Mouse (Mus musculus) lung, postnatal 4 days (tissue): ENCODE results near the gene Map4k2.

Experiments
- DNase-seq, 2 experiments: peaks; one replicate each; pipeline ENCODE4 v3.0.0; 2021

Gene Map4k2

DNA sequence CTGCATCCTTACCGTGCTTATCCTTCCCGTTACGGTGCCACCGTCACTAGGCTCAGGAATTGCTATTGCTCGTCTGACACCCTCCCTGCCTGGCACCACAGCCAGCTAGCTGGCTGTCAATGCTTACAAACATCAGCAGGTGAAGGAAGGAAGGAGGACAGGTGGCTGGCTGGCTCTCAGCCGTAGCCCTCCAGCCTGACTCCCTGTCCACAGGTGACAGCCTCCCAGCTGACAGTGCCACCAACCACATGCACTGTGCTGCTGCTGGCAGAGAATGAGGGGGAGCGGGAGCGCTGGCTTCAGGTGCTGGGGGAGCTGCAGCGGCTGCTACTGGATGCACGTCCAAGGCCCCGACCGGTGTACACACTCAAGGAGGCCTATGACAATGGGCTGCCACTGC lies 22.8 kb upstream of the Map4k2 start:
- DNase-seq, result no peak

GRCm38 (mm10) chr19:6321358-6321757 lies 19.6 kb upstream of the Map4k2 start:
- no peak for DNase-seq

GRCm38 (mm10) chr19:6321786-6322621 lies 18.9 kb upstream of the Map4k2 start:
- DNase-seq, result peak; percentile 63 to 89

DNA sequence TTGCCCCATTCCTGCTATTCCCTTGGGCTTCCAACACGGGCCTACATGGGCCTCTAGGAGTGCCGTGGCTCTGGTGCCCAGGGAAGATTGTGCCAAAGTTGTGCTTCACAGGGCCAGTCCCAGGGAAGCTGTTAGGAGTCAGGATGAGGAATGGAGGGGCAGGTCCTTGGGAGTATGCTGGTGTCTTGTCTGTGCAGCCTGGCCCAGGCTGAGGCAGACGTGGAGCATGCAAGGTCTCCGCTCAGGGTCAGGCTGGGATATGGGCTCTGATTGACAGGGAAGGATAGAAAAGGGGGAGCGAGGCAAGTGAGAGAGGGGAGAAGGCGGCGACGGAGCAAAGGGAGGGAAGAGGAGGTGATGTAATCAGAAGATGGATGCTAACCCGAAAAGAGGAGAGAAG lies 16.2 kb upstream of the Map4k2 start:
- DNase-seq, result no peak

DNA sequence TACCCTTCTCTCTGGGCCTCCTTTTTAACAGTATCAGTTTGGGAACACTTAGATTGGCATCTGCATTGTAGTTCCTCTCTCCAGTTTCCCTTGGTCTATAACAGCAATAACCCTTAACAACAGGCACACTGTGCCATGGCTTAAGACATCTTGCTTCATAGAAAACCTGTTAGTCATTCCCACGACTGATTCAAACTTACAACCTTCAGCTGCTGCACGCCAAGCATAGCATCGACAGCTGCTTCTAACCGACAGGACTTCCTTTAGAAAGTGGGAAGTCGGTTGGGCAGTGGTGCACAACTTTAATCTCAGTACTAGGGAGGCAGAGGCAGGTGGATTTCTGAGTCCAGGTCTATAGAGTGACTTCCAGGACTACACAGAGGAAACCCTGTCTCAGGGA lies 9.8 kb upstream of the Map4k2 start:
- no peak for DNase-seq

DNA sequence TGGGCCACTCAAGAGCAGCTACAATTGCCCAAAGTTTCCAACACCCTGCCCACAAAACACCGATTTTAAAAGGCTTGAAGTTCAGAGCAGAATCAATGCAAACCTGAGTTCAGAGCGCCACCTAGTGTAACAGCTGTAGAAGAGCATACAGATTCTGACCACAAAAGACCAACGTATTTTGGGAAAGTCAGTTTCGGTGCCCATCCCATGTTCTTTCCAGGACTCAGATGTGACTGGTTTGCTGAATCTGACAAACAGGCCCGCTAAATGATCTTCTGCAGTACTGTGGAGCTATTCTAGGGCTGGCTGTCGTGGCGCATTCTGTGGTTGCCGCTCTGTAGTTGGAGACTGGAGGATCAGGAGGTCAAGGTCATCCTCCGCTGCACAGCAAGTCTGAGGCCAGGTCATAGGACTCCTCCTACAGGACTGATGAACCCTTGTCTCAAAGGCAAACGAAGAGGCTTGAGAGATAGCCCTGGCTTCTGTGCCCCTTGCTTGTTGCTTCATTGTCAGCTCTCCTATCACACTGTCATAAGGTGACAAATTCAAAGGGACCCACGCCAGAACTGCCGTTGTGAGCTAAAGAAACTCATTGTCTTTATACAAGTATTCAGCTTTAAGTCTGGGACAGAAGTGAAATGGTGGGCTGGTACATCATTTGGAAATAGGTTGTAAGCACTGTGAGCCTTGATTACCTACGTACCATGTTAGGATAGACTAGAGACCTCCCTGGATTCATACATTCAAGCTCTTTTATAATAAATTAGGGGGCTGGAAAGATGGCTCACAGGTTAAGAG lies 9.0 kb upstream of the Map4k2 start:
- DNase-seq, result peak in 1 of 2 experiments; percentile 79

- DNase-seq, result no peak
These were observed 7.0 kb upstream of the Map4k2 start for GRCm38 (mm10) chr19:6333761-6334595.

DNA sequence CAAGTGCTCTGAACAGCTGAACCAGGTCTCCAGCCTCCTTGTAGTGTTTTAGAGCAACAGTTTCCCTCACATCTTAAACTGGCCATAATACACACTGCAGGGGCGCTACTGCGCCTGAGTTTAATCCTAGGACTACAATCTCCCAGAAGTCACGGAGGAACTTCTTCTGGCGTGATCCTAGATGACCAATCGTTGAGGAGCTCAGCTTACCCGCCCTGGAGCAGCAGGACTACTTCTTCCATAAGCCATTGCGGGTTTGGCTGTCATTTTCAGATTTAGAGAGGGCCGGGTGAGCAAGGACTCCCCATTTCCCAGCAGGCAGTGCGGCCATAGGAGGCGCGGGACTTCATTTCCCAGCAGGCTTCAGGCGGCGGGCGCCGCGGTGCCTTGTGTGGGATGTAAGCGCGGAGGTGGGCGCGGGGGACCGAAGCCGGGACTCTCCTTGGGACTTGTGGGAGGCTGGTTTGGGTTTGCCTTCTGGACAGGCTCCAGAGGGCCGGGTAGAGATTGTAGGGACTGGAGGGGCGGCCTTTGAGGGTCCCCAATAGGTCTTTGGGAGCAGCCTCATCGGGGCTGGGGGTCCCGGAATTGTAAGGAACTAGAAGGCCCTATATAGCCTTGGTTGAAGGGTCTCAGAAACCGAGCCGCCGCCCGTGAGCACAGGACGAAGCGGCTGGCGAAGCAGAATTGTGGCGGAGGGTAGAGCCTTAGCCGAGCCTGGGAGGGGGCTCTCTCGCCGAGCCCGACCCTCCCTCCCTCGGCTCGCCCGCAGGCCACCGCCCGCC lies 6.1 kb upstream of the Map4k2 start, which contains the start of gene Men1:
TSS of gene Men1 (plus strand) at position 307 of the 785 bp plus-strand sequence.
- DNase-seq, result peak; percentile 94 to 96

DNA sequence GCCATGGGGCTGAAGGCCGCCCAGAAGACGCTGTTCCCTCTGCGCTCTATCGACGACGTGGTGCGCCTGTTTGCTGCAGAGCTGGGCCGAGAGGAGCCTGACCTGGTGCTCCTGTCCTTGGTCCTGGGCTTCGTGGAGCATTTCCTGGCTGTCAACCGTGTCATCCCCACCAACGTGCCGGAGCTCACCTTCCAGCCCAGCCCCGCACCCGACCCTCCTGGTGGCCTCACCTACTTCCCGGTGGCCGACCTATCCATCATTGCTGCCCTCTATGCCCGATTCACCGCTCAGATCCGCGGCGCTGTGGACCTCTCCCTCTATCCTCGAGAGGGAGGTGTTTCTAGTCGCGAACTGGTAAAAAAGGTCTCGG lies 5.5 kb upstream of the Map4k2 start:
- DNase-seq, result peak; percentile 33 to 45

DNA sequence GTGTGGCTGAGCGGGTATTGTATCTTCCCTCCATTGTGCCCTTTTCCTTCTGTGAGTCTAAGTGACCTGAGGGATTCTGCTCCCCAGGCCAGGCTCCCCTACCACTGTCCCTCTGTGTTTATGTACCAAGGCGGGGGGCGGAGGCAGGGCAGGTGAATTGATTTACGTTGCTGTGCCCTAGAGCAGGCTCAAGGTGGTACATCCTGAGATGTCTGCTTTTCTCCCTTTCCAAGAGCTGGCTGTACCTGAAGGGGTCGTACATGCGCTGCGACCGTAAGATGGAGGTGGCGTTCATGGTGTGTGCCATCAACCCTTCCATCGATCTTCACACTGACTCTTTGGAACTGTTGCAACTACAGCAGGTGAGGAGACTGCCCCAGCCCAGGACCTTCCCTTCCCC lies 4.0 kb upstream of the Map4k2 start:
- no peak for DNase-seq

DNA sequence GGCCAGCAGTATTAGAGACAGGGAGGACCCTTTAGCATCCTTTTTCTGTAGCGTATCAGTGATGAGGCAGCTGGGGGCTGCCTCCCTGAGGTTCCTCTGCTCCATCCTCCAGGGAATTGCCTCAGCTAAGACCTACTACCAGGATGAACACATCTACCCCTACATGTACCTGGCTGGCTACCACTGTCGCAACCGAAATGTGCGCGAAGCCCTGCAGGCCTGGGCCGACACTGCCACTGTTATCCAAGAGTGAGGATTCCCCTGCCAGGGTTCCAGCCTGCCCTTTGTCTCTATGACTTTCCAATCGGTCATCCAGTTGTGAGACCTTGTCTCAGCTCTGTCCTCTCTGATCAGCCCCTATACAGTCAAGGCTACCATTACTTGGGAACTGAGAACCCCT lies 2.8 kb upstream of the Map4k2 start:
- DNase-seq, result no peak

DNA sequence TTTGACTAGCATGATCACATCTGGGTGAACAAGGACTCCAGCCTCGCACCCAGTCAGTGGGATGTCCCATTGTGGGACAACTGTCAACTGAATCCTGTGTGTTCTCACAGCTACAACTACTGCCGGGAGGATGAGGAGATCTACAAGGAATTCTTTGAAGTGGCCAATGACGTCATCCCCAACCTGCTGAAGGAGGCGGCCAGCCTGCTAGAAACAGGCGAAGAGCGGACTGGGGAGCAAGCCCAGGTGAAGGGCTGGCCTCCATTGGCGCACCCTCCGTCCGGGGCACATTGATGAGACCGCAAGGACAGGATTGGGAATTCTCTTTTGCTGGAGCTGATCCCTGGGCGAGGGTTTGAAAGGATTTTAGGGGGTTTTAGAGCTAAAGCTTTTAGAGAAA lies 2.2 kb upstream of the Map4k2 start:
- no peak for DNase-seq

DNA sequence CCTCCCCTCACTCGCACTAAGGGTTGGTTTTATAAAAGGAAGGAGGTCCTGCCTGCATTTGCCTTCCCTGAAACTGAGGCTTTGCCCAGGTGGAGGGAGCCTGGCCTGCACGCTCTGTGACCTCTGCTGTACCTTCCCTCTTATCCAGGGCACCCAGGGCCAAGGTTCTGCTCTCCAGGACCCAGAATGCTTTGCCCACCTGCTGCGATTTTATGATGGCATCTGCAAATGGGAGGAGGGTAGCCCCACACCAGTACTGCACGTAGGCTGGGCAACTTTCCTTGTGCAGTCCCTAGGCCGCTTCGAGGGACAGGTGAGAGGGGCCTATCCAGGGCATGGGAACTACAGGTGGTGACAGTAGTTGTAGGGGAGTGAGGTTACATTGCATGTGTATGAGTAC lies 1.7 kb upstream of the Map4k2 start:
- no peak for DNase-seq

- peak; percentile 78 to 80 for DNase-seq
These were observed 938 bp upstream of the Map4k2 start for GRCm38 (mm10) chr19:6339890-6340504.

- DNase-seq, result peak in 1 of 2 experiments; percentile 20
These were observed 630 bp downstream of the Map4k2 start for GRCm38 (mm10) chr19:6341453-6342077.

GRCm38 (mm10) chr19:6342276-6342933 lies 1.5 kb downstream of the Map4k2 start:
- DNase-seq, result peak; percentile 29 to 58

- DNase-seq, result peak in 1 of 2 experiments; percentile 30
These were observed 2.4 kb downstream of the Map4k2 start for GRCm38 (mm10) chr19:6343066-6343925.

GRCm38 (mm10) chr19:6343996-6344395 lies 3.1 kb downstream of the Map4k2 start:
- DNase-seq, result no peak

- no peak for DNase-seq
These were observed 5.1 kb downstream of the Map4k2 start for GRCm38 (mm10) chr19:6346023-6346422.

DNA sequence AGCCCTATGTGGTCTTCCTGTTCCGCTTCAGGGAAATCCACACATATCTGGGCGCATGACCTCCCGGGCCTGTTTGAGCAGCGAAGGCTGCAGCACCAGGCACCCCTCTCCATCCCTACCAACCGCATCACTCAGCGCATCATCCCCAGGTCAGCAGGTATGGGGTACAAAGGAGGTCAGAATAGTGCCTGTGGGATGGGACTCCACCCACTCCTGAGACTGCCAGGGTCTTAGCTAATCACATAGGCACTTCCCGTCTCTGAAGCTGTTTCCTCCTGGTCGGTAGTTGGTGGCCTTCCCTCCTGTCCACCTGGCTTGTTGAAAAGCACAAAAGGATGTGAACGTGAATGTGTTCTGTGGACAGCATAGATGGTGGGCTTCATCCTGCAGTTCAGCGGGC lies 5.7 kb downstream of the Map4k2 start:
- peak in 1 of 2 experiments; percentile 29 for DNase-seq
